Mouse (Mus musculus): ENCODE measurements around the gene Prop1. TPM values are rescaled to one million over a fixed set of nuclear protein-coding genes. Genes with fewer than 3 reads are reported as not detected.

The Prop1 gene
- polyA plus RNA-seq, 1 experiment from 2014 or later, result not detected

- H3K27me3 ChIP-seq, result no peaks in the 10 kb centered on the region
Measured at GRCm38 (mm10) chr11:50931021-50931420, 22.5 kb downstream of the Prop1 start.

GRCm38 (mm10) chr11:50930469-50931014 lies 23.0 kb downstream of the Prop1 start:
- Histone ChIP-seq H3K27me3 (no peaks in the 10 kb centered on the region), H3K27ac (peak overlapping the region; percentile 77; the same call in 1 of the 2 replicates), H3K4me1 (peaks cover 6% of the 10 kb centered on the region), H3K4me3 (peak overlapping the region; percentile 62), H3K4me2 (replicated peaks) (peak overlapping the region; percentile 80), H3K36me3 (no peaks in the 10 kb centered on the region), H3K9me3 (replicated peaks) (no peaks in the 10 kb centered on the region), H3K9ac (peak overlapping the region; percentile 69)
- WGBS, result 34% methylated on average over 14 of the region's 14 CpGs
- ATAC-seq (ENCODE audit: low FRiP score), result no peak

More at GRCm38 (mm10) chr11:50931021-50931420, 22.5 kb downstream of the Prop1 start:
- no peaks in the 10 kb centered on the region for H3K9me3 ChIP-seq (replicated peaks)
- H3K27ac ChIP-seq, result peak overlapping the region; percentile 77
- H3K4me1 ChIP-seq, result peaks cover 6% of the 10 kb centered on the region
- 2% methylated on average over 16 of the region's 16 CpGs for WGBS
- H3K4me3 ChIP-seq, result peak overlapping the region; percentile 62
- H3K4me2 ChIP-seq (replicated peaks), result peak overlapping the region; percentile 80
- peak overlapping the region; percentile 69 for H3K9ac ChIP-seq
- ATAC-seq (ENCODE audit: low FRiP score), result peak; percentile 73
- no peaks in the 10 kb centered on the region for H3K36me3 ChIP-seq

- Histone ChIP-seq H3K9ac (peak within 1 kb of the TSS; percentile 91), H3K27ac (peak within 1 kb of the TSS; percentile 88), H3K36me3 (peaks cover 31% of the 10 kb centered on the region), H3K27me3 (no peaks in the 10 kb centered on the region), H3K9me3 (replicated peaks) (peaks cover 24% of the 10 kb centered on the region), H3K4me1 (no peaks in the 10 kb centered on the region), H3K4me2 (replicated peaks) (peak within 1 kb of the TSS; percentile 48), H3K4me3 (peak within 1 kb of the TSS; percentile 83)
- peak; percentile 98 for ATAC-seq (ENCODE audit: low FRiP score)
- WGBS, result under 1% methylated on average over 39 of the region's 47 CpGs
Measured at GRCm38 (mm10) chr11:50915671-50916320, 37.8 kb downstream of the Prop1 start, which contains the start of gene Zfp2. Zfp2 (minus strand) TSS chr11:50916165.

- H3K4me1 ChIP-seq, result no peaks in the 10 kb centered on the region
- no peak overlapping the region for H3K27ac ChIP-seq
- H3K9me3 ChIP-seq (replicated peaks), result peaks cover 33% of the 10 kb centered on the region
- H3K9ac ChIP-seq, result no peak overlapping the region
- 0 out of 2 replicates have a peak overlapping the region, but pooled peaks have one; percentile 48 for H3K4me2 ChIP-seq (replicated peaks)
- ATAC-seq (ENCODE audit: low FRiP score), result no peak
- H3K27me3 ChIP-seq, result no peaks in the 10 kb centered on the region
- 95% methylated on average over 3 of the region's 3 CpGs for WGBS
- peaks cover 44% of the 10 kb centered on the region for H3K36me3 ChIP-seq
- H3K4me3 ChIP-seq, result no peak overlapping the region
Measured at GRCm38 (mm10) chr11:50914461-50914860, 39.1 kb downstream of the Prop1 start.

- 90% methylated on average over 1 of the region's 1 CpGs for WGBS
- H3K27me3 ChIP-seq, result no peaks in the 10 kb centered on the region
- no peak overlapping the region for H3K9ac ChIP-seq
- H3K9me3 ChIP-seq (replicated peaks), result peaks cover 39% of the 10 kb centered on the region
- H3K4me3 ChIP-seq, result no peak overlapping the region
- peaks cover 56% of the 10 kb centered on the region for H3K36me3 ChIP-seq
- no peaks in the 10 kb centered on the region for H3K4me1 ChIP-seq
- no peak for ATAC-seq (ENCODE audit: low FRiP score)
- no peak overlapping the region for H3K27ac ChIP-seq
- H3K4me2 ChIP-seq (replicated peaks), result no peak overlapping the region
Measured at GRCm38 (mm10) chr11:50913301-50913700, 40.3 kb downstream of the Prop1 start.

GRCm38 (mm10) chr11:50908136-50908535 lies 45.4 kb downstream of the Prop1 start:
- ATAC-seq (ENCODE audit: low FRiP score), result no peak
- no peak overlapping the region for H3K4me3 ChIP-seq
- no peak overlapping the region for H3K4me2 ChIP-seq (replicated peaks)
- no peak overlapping the region for H3K9ac ChIP-seq
- WGBS, result 93% methylated on average over 5 of the region's 5 CpGs
- no peak overlapping the region for H3K27ac ChIP-seq
- no peaks in the 10 kb centered on the region for H3K27me3 ChIP-seq
- peaks cover 97% of the 10 kb centered on the region for H3K36me3 ChIP-seq
- H3K4me1 ChIP-seq, result no peaks in the 10 kb centered on the region
- peaks cover 79% of the 10 kb centered on the region for H3K9me3 ChIP-seq (replicated peaks)

Other genes starting within 250 kb of the Prop1 start
- 51.8 and 59.3 TPM in 2 replicates for gene Zfp354c, start 126.0 kb downstream of the Prop1 start, polyA plus RNA-seq (2016; fragmentation: Nextera tagmentation; extraction: Ambion mirVana)
- 0.75 and 0.79 TPM in 2 replicates for gene Zfp879, start 112.2 kb downstream of the Prop1 start, polyA plus RNA-seq (2016; fragmentation: Nextera tagmentation; extraction: Ambion mirVana)
- gene Grm6, start 103.1 kb downstream of the Prop1 start, polyA plus RNA-seq (2016; fragmentation: Nextera tagmentation; extraction: Ambion mirVana), result not detected in 2 replicates
- 14.1 and 15.5 TPM in 2 replicates for gene Zfp454, start 66.1 kb downstream of the Prop1 start, polyA plus RNA-seq (2016; fragmentation: Nextera tagmentation; extraction: Ambion mirVana)
- gene Zfp2, start 37.6 kb downstream of the Prop1 start, polyA plus RNA-seq (2016; fragmentation: Nextera tagmentation; extraction: Ambion mirVana), result 35.0 and 37.3 TPM in 2 replicates
- 1.4 and 3.1 TPM in 2 replicates for gene Zfp354b, start 22.1 kb downstream of the Prop1 start, polyA plus RNA-seq (2016; fragmentation: Nextera tagmentation; extraction: Ambion mirVana)
- gene 4933414I15Rik, start 10.0 kb downstream of the Prop1 start, polyA plus RNA-seq (2016; fragmentation: Nextera tagmentation; extraction: Ambion mirVana), result not detected in 2 replicates
- gene Olfr1378, start 12.8 kb upstream of the Prop1 start, polyA plus RNA-seq (2016; fragmentation: Nextera tagmentation; extraction: Ambion mirVana), result not detected in 2 replicates
- gene Olfr1377, start 28.2 kb upstream of the Prop1 start, polyA plus RNA-seq (2016; fragmentation: Nextera tagmentation; extraction: Ambion mirVana), result not detected in 2 replicates
- gene Olfr51, start 49.8 kb upstream of the Prop1 start, polyA plus RNA-seq (2016; fragmentation: Nextera tagmentation; extraction: Ambion mirVana), result not detected in 2 replicates
- not detected in 2 replicates for gene Olfr54, start 60.5 kb upstream of the Prop1 start, polyA plus RNA-seq (2016; fragmentation: Nextera tagmentation; extraction: Ambion mirVana)
- not detected in 2 replicates for gene Olfr1375, start 94.3 kb upstream of the Prop1 start, polyA plus RNA-seq (2016; fragmentation: Nextera tagmentation; extraction: Ambion mirVana)
- 10.1 and 10.3 TPM in 2 replicates for gene Zfp354a, start 105.5 kb upstream of the Prop1 start, polyA plus RNA-seq (2016; fragmentation: Nextera tagmentation; extraction: Ambion mirVana)

Data from hindbrain, embryonic 12.5 days (tissue).